Mouse (Mus musculus): Measurements from ENCODE around the gene Dhrs13. TPM values are rescaled to one million over a fixed set of nuclear protein-coding genes. Genes with fewer than 3 reads are reported as not detected.

Dhrs13 gene
- 13.6 and 15.2 TPM in 2 replicates for polyA plus RNA-seq (2015; fragmentation: Nextera tagmentation; extraction: Ambion mirVana)

DNA sequence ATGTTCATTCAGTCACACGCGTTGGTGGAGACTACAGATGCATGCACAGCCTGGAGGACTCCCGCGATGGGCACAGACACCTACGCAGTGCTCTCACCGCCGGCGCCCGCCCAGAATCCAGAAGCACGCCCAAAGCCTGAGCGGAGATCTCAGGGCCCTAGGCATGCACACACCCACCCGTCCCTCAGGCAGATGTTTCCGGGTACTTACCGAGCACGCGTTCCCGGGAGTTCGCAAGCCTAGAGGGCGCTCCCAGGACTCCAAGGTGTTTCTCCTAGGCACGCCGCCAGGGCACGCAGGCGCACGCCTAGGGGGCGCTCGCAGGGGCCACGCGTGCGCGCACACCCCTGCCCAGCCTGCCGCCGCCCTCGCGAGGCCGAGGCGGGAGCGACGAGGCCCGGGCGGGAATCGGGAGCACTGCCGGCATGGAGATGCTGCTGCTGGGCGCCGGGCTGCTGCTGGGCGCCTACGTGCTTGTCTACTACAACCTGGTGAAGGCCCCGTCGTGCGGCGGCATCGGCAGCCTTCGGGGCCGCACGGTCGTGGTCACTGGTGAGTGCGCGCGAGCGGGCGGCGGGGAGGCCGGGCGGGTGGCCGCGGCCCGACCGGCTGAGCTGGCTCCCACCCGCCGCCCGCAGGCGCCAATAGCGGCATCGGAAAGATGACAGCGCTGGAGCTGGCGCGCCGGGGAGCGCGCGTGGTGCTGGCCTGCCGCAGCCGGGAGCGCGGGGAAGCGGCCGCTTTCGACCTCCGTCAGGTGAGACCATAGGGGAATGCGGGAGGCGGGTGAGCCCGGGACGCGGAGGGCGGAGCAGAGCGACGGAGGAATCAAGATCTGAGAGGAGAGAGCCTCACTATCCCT, at the start of gene Dhrs13:
TSS of gene Dhrs13 (plus strand) at position 334 of the 862 bp plus-strand sequence.
- WGBS: under 1% methylated on average over 86 of the region's 96 CpGs
- H3K4me2 ChIP-seq (ENCODE audit: low read length): peak within 1 kb of the TSS; percentile 96
- H3K4me3 ChIP-seq (replicated peaks; ENCODE audit: low read depth, low read length): peak within 1 kb of the TSS; percentile 58
- ATAC-seq (replicated peaks; ENCODE audit: low FRiP score, low read depth) (peak; percentile 81), DNase-seq (ENCODE audit: low spot score) (peak; percentile 95)
- H3K27ac ChIP-seq: peak within 1 kb of the TSS; percentile 73
- H3K4me1 ChIP-seq (replicated peaks; ENCODE audit: insufficient read depth, low read length): peaks cover 8% of the 10 kb centered on the region; the same call in 1 of the 2 replicates
- peaks cover 16% of the 10 kb centered on the region; the same call in 1 of the 2 replicates for H3K36me3 ChIP-seq (ENCODE audit: insufficient read depth, low read length)
- peak; percentile 78 for TF ChIP-seq CTCF (IDR thresholded peaks at IDR 0.05; ENCODE audit: low read depth)
- H3K9ac ChIP-seq (ENCODE audit: low read depth, low read length): peak within 1 kb of the TSS; percentile 69
- no peaks in the 10 kb centered on the region for H3K9me3 ChIP-seq (replicated peaks; ENCODE audit: low read length)
- H3K27me3 ChIP-seq (ENCODE audit: insufficient read depth, low read length): no peaks in the 10 kb centered on the region

DNA sequence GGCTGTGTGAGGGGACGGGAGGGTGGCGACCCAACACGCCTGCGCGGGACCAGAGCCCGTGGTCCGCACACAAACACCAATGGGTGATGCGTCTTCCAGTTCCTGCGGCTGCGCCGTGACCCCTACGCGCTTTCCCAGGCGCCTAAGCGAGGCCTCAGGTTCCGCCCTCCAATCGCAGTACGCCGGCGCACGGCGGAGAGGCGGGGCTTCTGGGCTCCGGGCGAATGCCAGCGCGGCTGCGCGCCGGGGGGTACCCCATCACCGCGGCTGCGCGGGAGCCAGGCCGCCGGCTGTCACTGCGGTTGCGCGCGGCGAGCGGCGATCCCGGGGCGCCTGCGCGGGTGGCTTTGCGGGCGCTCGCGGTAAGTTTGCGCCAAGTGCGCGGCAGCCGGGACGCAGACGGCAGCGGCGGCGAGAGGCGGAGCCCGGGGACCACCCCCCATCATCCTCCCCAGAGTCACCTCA, 49.6 kb upstream of the Dhrs13 start, which contains the start of gene Phf12:
TSS of gene Phf12 (plus strand) at position 314 of the 465 bp plus-strand sequence.
- Histone ChIP-seq H3K4me2 (ENCODE audit: low read length) (peak within 1 kb of the TSS; percentile 85), H3K27ac (peak within 1 kb of the TSS; percentile 97), H3K4me3 (replicated peaks; ENCODE audit: low read depth, low read length) (peak within 1 kb of the TSS; percentile 89), H3K9me3 (replicated peaks; ENCODE audit: low read length) (no peaks in the 10 kb centered on the region), H3K27me3 (ENCODE audit: insufficient read depth, low read length) (0 out of 2 replicates have a peak, but pooled peaks cover 2% of the 10 kb centered on the region), H3K36me3 (ENCODE audit: insufficient read depth, low read length) (0 out of 2 replicates have a peak, but pooled peaks cover 3% of the 10 kb centered on the region), H3K4me1 (replicated peaks; ENCODE audit: insufficient read depth, low read length) (no peaks in the 10 kb centered on the region), H3K9ac (ENCODE audit: low read depth, low read length) (peak within 1 kb of the TSS; percentile 92)
- DNase-seq (ENCODE audit: low spot score) (peak; percentile 100), ATAC-seq (replicated peaks; ENCODE audit: low FRiP score, low read depth) (peak; percentile 92)
- no peak for TF ChIP-seq CTCF (IDR thresholded peaks at IDR 0.05; ENCODE audit: low read depth)
- WGBS: under 1% methylated on average over 39 of the region's 62 CpGs

DNA sequence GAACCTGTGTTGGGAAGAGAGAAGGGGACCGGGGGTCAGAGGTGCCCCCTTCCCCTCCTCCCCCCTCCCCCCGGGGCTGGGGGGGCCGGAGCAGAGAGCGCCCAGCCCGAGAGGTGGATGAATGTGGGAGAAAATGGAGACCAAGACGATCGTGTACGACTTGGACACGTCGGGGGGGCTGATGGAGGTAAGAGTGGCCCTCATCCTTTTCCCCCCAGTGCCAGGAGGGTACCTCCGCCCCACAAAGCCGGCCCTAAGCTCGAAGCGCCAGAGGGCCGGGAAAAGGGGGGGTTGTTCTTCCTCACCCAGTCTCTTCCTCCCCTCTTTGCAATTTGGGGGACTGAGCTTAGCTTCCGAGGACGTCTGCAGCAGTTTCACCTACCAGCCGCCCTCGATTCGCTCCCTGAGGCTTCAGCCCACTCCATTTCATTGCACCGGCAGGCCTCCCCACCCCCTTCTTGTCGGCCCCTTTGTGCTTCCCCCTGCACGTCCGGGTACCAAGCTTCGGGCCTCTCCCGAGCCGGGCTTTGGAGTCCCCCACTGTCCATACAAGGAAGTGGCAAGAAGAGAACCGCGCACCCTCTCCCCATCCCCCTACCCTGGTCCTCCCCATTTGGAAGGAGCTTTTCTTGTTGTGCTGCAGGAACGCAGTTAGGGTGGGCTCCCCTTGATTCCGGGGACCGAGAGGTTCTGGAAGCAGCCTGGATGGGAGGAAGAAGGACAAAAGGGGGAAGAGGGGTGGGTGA, 48.7 kb upstream of the Dhrs13 start:
- DNase-seq (ENCODE audit: low spot score): peak; percentile 78
- no peak for TF ChIP-seq CTCF (IDR thresholded peaks at IDR 0.05; ENCODE audit: low read depth)
- peaks cover 5% of the 10 kb centered on the region; the same call in 1 of the 2 replicates for H3K36me3 ChIP-seq (ENCODE audit: insufficient read depth, low read length)
- H3K4me3 ChIP-seq (replicated peaks; ENCODE audit: low read depth, low read length): peak overlapping the region; percentile 89
- ATAC-seq (replicated peaks; ENCODE audit: low FRiP score, low read depth): no peak
- H3K4me2 ChIP-seq (ENCODE audit: low read length): peak overlapping the region; percentile 85
- H3K9ac ChIP-seq (ENCODE audit: low read depth, low read length): peak overlapping the region; percentile 92
- peak overlapping the region; percentile 97 for H3K27ac ChIP-seq
- under 1% methylated on average over 28 of the region's 32 CpGs for WGBS
- H3K27me3 ChIP-seq (ENCODE audit: insufficient read depth, low read length): no peaks in the 10 kb centered on the region
- no peaks in the 10 kb centered on the region for H3K4me1 ChIP-seq (replicated peaks; ENCODE audit: insufficient read depth, low read length)
- no peaks in the 10 kb centered on the region for H3K9me3 ChIP-seq (replicated peaks; ENCODE audit: low read length)

DNA sequence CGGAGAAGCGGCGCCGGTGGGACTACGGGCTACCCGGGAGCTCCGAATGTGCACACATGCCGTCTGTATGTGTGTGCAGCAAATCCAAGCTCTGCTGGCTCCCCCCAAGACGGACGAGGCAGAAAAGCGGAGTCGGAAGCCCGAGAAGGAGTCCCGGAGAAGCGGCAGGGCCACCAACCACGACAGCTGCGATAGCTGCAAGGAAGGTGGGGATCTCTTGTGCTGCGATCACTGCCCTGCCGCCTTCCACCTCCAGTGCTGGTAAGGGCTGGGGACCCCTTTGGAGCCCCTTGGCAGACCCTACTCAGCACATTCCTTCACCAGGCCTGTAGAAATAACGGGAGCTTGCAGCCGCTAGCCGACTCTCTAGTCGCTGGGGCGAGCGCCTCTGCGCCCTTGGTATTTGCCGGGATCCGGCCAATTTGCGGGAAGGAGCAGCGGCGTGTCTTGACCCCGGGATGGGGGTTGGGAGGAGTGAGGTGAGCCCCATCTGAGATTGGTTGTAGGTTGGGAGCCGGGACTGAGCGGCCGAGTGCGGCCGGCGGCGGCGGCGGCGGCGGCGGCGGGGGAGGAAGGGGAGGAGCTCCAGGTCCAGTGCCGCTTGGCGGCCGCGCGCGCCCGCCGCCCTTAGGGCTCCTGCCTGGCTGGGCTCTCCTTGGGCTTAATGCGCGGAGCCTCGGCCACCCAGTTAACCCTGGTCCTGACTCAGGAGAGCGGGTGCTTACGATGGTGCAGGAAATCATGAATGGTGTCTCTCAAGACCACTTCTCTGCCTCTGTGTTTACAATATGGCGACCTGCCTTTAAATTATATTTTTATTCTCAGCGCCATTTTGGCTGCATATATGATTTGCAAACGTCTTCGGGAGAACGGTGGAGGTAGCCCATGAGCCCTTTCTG, 47.9 kb upstream of the Dhrs13 start:
- Histone ChIP-seq H3K4me1 (replicated peaks; ENCODE audit: insufficient read depth, low read length) (no peaks in the 10 kb centered on the region), H3K27ac (peak overlapping the region; percentile 97), H3K27me3 (ENCODE audit: insufficient read depth, low read length) (no peaks in the 10 kb centered on the region), H3K9me3 (replicated peaks; ENCODE audit: low read length) (no peaks in the 10 kb centered on the region), H3K36me3 (ENCODE audit: insufficient read depth, low read length) (peaks cover 12% of the 10 kb centered on the region; the same call in 1 of the 2 replicates), H3K4me2 (ENCODE audit: low read length) (peak overlapping the region; percentile 85), H3K9ac (ENCODE audit: low read depth, low read length) (peak overlapping the region; percentile 92), H3K4me3 (replicated peaks; ENCODE audit: low read depth, low read length) (peak overlapping the region; percentile 89)
- WGBS: under 1% methylated on average over 52 of the region's 63 CpGs
- ATAC-seq (replicated peaks; ENCODE audit: low FRiP score, low read depth): 0 out of 2 replicates have a peak, but pooled peaks have one; percentile 5
- peak; percentile 82 for DNase-seq (ENCODE audit: low spot score)
- TF ChIP-seq CTCF (IDR thresholded peaks at IDR 0.05; ENCODE audit: low read depth): no peak

DNA sequence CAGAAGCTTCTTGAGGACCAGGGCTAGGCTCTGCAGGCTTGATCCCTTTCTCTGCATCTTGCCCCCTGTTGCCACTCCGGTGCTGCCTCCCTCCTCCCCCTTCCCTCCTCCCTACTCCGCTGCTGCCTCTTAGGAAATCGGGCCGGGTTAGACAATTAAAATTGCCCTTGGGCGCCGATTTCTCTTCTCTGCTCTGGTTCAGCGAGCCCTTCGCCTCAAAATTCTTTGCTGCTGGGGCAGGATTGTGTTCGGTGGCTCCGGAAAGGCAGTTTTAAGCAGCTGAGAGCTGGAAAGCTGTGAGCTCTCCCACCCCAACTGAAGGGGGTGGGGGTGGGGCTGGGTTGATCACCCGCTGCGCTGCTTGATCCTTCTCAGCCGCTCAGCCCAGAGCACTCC, 47.2 kb upstream of the Dhrs13 start:
- Histone ChIP-seq H3K4me3 (replicated peaks; ENCODE audit: low read depth, low read length) (peak overlapping the region; percentile 89), H3K36me3 (ENCODE audit: insufficient read depth, low read length) (peaks cover 14% of the 10 kb centered on the region; the same call in 1 of the 2 replicates), H3K9ac (ENCODE audit: low read depth, low read length) (peak overlapping the region; percentile 92), H3K27me3 (ENCODE audit: insufficient read depth, low read length) (no peaks in the 10 kb centered on the region), H3K9me3 (replicated peaks; ENCODE audit: low read length) (no peaks in the 10 kb centered on the region), H3K4me2 (ENCODE audit: low read length) (peak overlapping the region; percentile 85), H3K27ac (peak overlapping the region; percentile 97), H3K4me1 (replicated peaks; ENCODE audit: insufficient read depth, low read length) (no peaks in the 10 kb centered on the region)
- DNase-seq (ENCODE audit: low spot score) (peak; percentile 63), ATAC-seq (replicated peaks; ENCODE audit: low FRiP score, low read depth) (no peak)
- no peak for TF ChIP-seq CTCF (IDR thresholded peaks at IDR 0.05; ENCODE audit: low read depth)
- under 1% methylated on average over 13 of the region's 13 CpGs for WGBS

Data from kidney, postnatal 0 days (tissue).